28 mouse cellular contexts compared by ENCODE assay signal in the genomic region with DNA sequence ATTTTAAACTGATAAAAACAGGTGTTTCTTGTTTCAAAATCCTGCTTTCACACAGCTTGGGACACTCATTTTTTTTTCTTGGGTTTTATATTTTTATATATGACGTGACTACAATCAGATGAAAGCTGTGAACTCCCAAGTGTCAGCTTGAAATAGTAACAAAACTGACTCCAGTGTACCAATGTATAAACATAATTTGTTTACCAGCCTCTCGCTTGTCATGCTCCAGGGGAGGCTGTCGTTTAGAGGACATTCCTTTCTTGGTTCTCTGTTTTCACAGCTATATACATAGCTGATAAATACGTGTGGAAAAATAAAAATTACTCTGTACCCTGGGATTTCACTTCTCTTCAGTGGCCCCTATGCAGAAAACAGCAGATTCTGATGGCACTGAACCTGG.
"Had no signal": no experiment of that assay in that cellular context is flagged by ENCODE, and none has a peak within 500 bp of the region (broad histone marks: within the 10 kb centered on the region; RNA-seq: fewer than 3 reads in every experiment).

No protein-coding gene starts in this region.

- H3K4me3 ChIP-seq: embryonic facial prominence, embryonic 10.5 days; embryonic facial prominence, embryonic 12.5 days; embryonic facial prominence, embryonic 13.5 days; embryonic facial prominence, embryonic 15.5 days; erythroblast, embryonic 14.5 days; forebrain, embryonic 10.5 days; forebrain, embryonic 12.5 days; forebrain, embryonic 13.5 days; forebrain, embryonic 15.5 days; gastrocnemius, adult 2 months had no signal

- H3K9ac ChIP-seq: embryonic facial prominence, embryonic 12.5 days; embryonic facial prominence, embryonic 13.5 days; embryonic facial prominence, embryonic 15.5 days; forebrain, embryonic 12.5 days; forebrain, embryonic 13.5 days; forebrain, embryonic 15.5 days; forebrain, postnatal 0 days had no signal

- DNase-seq: cerebellum, adult 18-20 months; cerebellum, adult 2 months; cerebellum, adult 8-10 months; cerebellum, adult 9-10 months; cerebellum, adult 9-11 months; cerebellum, postnatal 10 days; cerebellum, postnatal 14 days; cerebellum, postnatal 25 days; cerebellum, postnatal 36 days; embryo, embryonic 11 days; forebrain, postnatal 0 days; gastrocnemius, adult 2 months; gastrocnemius, postnatal 10 days; gastrocnemius, postnatal 14 days; gastrocnemius, postnatal 25 days; gastrocnemius, postnatal 36 days; heart, adult 11 months had no signal

- H3K4me1 ChIP-seq: embryonic facial prominence, embryonic 10.5 days; embryonic facial prominence, embryonic 12.5 days; embryonic facial prominence, embryonic 13.5 days; embryonic facial prominence, embryonic 15.5 days; forebrain, embryonic 10.5 days; forebrain, embryonic 12.5 days; forebrain, embryonic 13.5 days; forebrain, embryonic 15.5 days had no signal

- H3K27ac ChIP-seq: embryonic facial prominence, embryonic 10.5 days; embryonic facial prominence, embryonic 12.5 days; embryonic facial prominence, embryonic 13.5 days; embryonic facial prominence, embryonic 15.5 days; forebrain, embryonic 10.5 days; forebrain, embryonic 12.5 days; forebrain, embryonic 13.5 days; forebrain, embryonic 15.5 days; gastrocnemius, adult 2 months had no signal

- H3K9me3 ChIP-seq: embryonic facial prominence, embryonic 10.5 days; embryonic facial prominence, embryonic 12.5 days; embryonic facial prominence, embryonic 13.5 days; embryonic facial prominence, embryonic 15.5 days; forebrain, embryonic 10.5 days; forebrain, embryonic 12.5 days; forebrain, embryonic 13.5 days; forebrain, embryonic 15.5 days had no signal

- H3K4me2 ChIP-seq: embryonic facial prominence, embryonic 12.5 days; embryonic facial prominence, embryonic 13.5 days; embryonic facial prominence, embryonic 15.5 days; forebrain, embryonic 12.5 days; forebrain, embryonic 13.5 days; forebrain, embryonic 15.5 days had no signal

- H3K27me3 ChIP-seq: embryonic facial prominence, embryonic 12.5 days; embryonic facial prominence, embryonic 13.5 days; embryonic facial prominence, embryonic 15.5 days; forebrain, embryonic 12.5 days; forebrain, embryonic 13.5 days; forebrain, embryonic 15.5 days had no signal

- H3K36me3 ChIP-seq: embryonic facial prominence, embryonic 10.5 days; embryonic facial prominence, embryonic 12.5 days; embryonic facial prominence, embryonic 13.5 days; embryonic facial prominence, embryonic 15.5 days; forebrain, embryonic 10.5 days; forebrain, embryonic 12.5 days; forebrain, embryonic 15.5 days had no signal

- ATAC-seq: forebrain, embryonic 13.5 days; forebrain, embryonic 14.5 days; forebrain, embryonic 15.5 days; forebrain, embryonic 16.5 days; forebrain, postnatal 0 days had no signal
